In genomic region chr3:51425394-51425793, GRCm38 (mm10) we compare ENCODE assay signal across 39 mouse cellular contexts. TPM values are rescaled to one million over a fixed set of nuclear protein-coding genes. Genes with fewer than 3 reads are reported as not detected.
"Had no signal": no experiment of that assay in that cellular context is flagged by ENCODE, and none has a peak within 500 bp of the region (broad histone marks: within the 10 kb centered on the region; RNA-seq: fewer than 3 reads in every experiment).

No protein-coding gene starts in this region.

- H3K9me3 ChIP-seq: limb, embryonic 10.5 days; limb, embryonic 12.5 days; limb, embryonic 13.5 days; limb, embryonic 15.5 days; liver, embryonic 12.5 days; liver, embryonic 13.5 days; liver, embryonic 15.5 days; lung, embryonic 15.5 days; megakaryocyte, embryonic 14.5 days; midbrain, embryonic 10.5 days; midbrain, embryonic 12.5 days; midbrain, embryonic 13.5 days; midbrain, embryonic 15.5 days had no signal

- ATAC-seq: liver, embryonic 12.5 days; liver, postnatal 0 days; lung, postnatal 0 days; midbrain, embryonic 13.5 days; midbrain, embryonic 15.5 days; midbrain, embryonic 16.5 days had no signal

- DNase-seq: left cerebral cortex, postnatal 4 days; liver; liver, embryonic 13.5 days; liver, postnatal 0 days; lung, adult 18-20 months; lung, embryonic 14.5 days; lung, postnatal 10 days; lung, postnatal 14 days; lung, postnatal 36 days; lung, postnatal 4 days; midbrain, embryonic 14.5 days had no signal

- H3K36me3 ChIP-seq: limb, embryonic 13.5 days; limb, embryonic 15.5 days; liver, embryonic 15.5 days; lung, embryonic 15.5 days; midbrain, embryonic 13.5 days; midbrain, embryonic 15.5 days had no signal

- H3K9ac ChIP-seq: limb, embryonic 12.5 days; limb, embryonic 13.5 days; limb, embryonic 15.5 days; liver, embryonic 12.5 days; liver, embryonic 13.5 days; liver, embryonic 14.5 days; liver, embryonic 15.5 days; liver, postnatal 0 days; lung, embryonic 14.5 days; lung, embryonic 15.5 days; midbrain, embryonic 12.5 days; midbrain, embryonic 13.5 days; midbrain, embryonic 15.5 days had no signal

- H3K27ac ChIP-seq: limb, embryonic 10.5 days; limb, embryonic 12.5 days; limb, embryonic 13.5 days; limb, embryonic 15.5 days; liver, embryonic 12.5 days; liver, embryonic 13.5 days; liver, embryonic 14.5 days; liver, embryonic 15.5 days; lung, embryonic 15.5 days; macrophage; midbrain, embryonic 10.5 days; midbrain, embryonic 12.5 days; midbrain, embryonic 13.5 days; midbrain, embryonic 15.5 days had no signal

- H3K4me1 ChIP-seq: limb, embryonic 10.5 days; limb, embryonic 12.5 days; limb, embryonic 15.5 days; lung, embryonic 15.5 days; midbrain, embryonic 10.5 days; midbrain, embryonic 12.5 days; midbrain, embryonic 13.5 days; midbrain, embryonic 15.5 days had no signal

- H3K4me2 ChIP-seq: limb, embryonic 12.5 days; limb, embryonic 13.5 days; limb, embryonic 15.5 days; liver, embryonic 11.5 days; liver, embryonic 12.5 days; liver, embryonic 13.5 days; liver, embryonic 15.5 days; lung, embryonic 14.5 days; lung, embryonic 15.5 days; midbrain, embryonic 11.5 days; midbrain, embryonic 12.5 days; midbrain, embryonic 13.5 days; midbrain, embryonic 15.5 days had no signal

- H3K27me3 ChIP-seq: limb, embryonic 12.5 days; limb, embryonic 13.5 days; limb, embryonic 15.5 days; liver, embryonic 12.5 days; liver, embryonic 13.5 days; liver, embryonic 15.5 days; lung, embryonic 15.5 days; megakaryocyte, embryonic 14.5 days; midbrain, embryonic 12.5 days; midbrain, embryonic 13.5 days; midbrain, embryonic 15.5 days had no signal

- H3K4me3 ChIP-seq: limb, embryonic 10.5 days; limb, embryonic 12.5 days; limb, embryonic 13.5 days; limb, embryonic 15.5 days; liver, embryonic 12.5 days; liver, embryonic 13.5 days; liver, embryonic 15.5 days; lung, embryonic 15.5 days; megakaryocyte, embryonic 14.5 days; midbrain, embryonic 10.5 days; midbrain, embryonic 12.5 days; midbrain, embryonic 13.5 days; midbrain, embryonic 15.5 days; myocyte had no signal

RNA-seq across cellular contexts. Expression of gene Mgarp, which starts 28.9 kb away (rescaled TPM):
- total RNA-seq: left cerebral cortex, postnatal 10 days; left cerebral cortex, postnatal 14 days; left cerebral cortex, postnatal 25 days; left cerebral cortex, postnatal 36 days; left cerebral cortex, postnatal 4 days; liver, adult 2 months; megakaryocyte progenitor cell, adult 5-6 weeks; megakaryocyte, adult 5-6 weeks; megakaryocyte-erythroid progenitor cell, adult 5-6 weeks; monocyte, adult 5-6 weeks had no signal
- polyA plus RNA-seq: liver, adult 2 months; lung, postnatal 0 days; macrophage had no signal
